Mouse (Mus musculus): ENCODE results near the gene Sp4. TPM values are rescaled to one million over a fixed set of nuclear protein-coding genes. Genes with fewer than 3 reads are reported as not detected.

Gene Sp4
- total and polyA plus RNA-seq, 3 experiments, result 4.2 to 6.6 (median 5.7) TPM

DNA sequence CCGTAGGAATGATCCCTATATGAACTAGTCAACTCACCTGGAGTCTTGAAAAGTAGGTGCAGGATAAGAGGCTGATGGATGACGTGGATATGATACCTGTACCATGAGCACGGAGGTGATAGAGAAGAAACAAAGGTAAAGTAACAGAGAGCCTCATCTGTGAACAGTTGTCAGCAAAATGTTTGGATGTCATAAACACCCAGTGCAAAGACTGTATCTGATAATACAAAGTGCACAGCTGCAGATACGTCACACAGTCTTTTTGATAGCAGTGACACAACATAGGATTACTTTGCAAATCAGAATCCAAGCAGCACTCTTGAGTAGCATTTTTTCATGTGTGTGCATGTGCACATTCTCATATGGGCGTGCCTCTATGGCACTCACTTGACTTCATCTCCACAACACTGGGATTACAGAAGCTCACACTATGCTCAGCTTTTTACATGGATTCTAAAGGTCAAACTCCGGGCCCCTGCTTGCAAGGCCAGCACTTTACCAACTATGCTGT lies 27.6 kb upstream of the Sp4 start:
- Histone ChIP-seq H3K36me3 (replicated peaks in 1 of 2; ENCODE audit: control insufficient read depth in 1 of 2, insufficient read depth in 1 of 2, low read length in 1 of 2) (no peaks in the 10 kb centered on the region), H3K27ac (ENCODE audit: insufficient read depth, low read depth) (no peak overlapping the region), H3K4me3 (replicated peaks in 1 of 3; ENCODE audit: low read depth in 2 of 3, low read length in 2 of 3, poor library complexity in 1 of 3) (no peak overlapping the region), H3K4me1 (ENCODE audit: control insufficient read depth in 1 of 2, insufficient read depth in 2 of 2) (no peaks in the 10 kb centered on the region), H3K4me2 (ENCODE audit: insufficient read depth, low read depth, poor library complexity, severe bottlenecking) (no peak overlapping the region), H3K27me3 (replicated peaks) (no peaks in the 10 kb centered on the region), H3K9me3 (replicated peaks; ENCODE audit: low read length) (no peaks in the 10 kb centered on the region), H3K79me2 (replicated peaks; ENCODE audit: control insufficient read depth, extremely low read depth, insufficient read depth, poor library complexity, severe bottlenecking) (no peaks in the 10 kb centered on the region), H3K9ac (ENCODE audit: insufficient read depth, low read depth) (no peak overlapping the region)
- no peak for DNase-seq (ENCODE audit: extremely low read depth)
- TF ChIP-seq MXI1 (IDR thresholded peaks at IDR 0.05; ENCODE audit: low read depth, low read length) (no peak), SMC3 (IDR thresholded peaks at IDR 0.05; ENCODE audit: low read depth, low read length) (no peak), TBP (conservative IDR thresholded peaks at IDR 0.05; ENCODE audit: low read depth, low read length) (no peak), EP300 (IDR thresholded peaks at IDR 0.05; ENCODE audit: low read length) (no peak), MAX (IDR thresholded peaks at IDR 0.05; ENCODE audit: low read length) (no peak), E2F4 (IDR thresholded peaks at IDR 0.05; ENCODE audit: insufficient replicate concordance, low read depth, low read length) (no peak)
- dilution Hi-C loops (cut with MboI; ENCODE audit: extremely low pct_ligation_motif_present, extremely low pct_unique_long_range_greater_than_20kb, low sequenced_read_pairs), result no loop called here
- in situ Hi-C loops (cut with MboI; ENCODE audit: low pct_ligation_motif_present, low pct_unique_long_range_greater_than_20kb, low sequenced_read_pairs), result no loop called here

- no peak for TF ChIP-seq CHD1 (IDR thresholded peaks at IDR 0.05; ENCODE audit: low read depth, low read length)
- Histone ChIP-seq H3K4me3 (replicated peaks in 1 of 3; ENCODE audit: low read depth in 2 of 3, low read length in 2 of 3, poor library complexity in 1 of 3) (no peak overlapping the region), H3K4me2 (ENCODE audit: insufficient read depth, low read depth, poor library complexity, severe bottlenecking) (no peak overlapping the region), H3K36me3 (replicated peaks in 1 of 2; ENCODE audit: control insufficient read depth in 1 of 2, insufficient read depth in 1 of 2, low read length in 1 of 2) (no peaks in the 10 kb centered on the region), H3K9me3 (replicated peaks; ENCODE audit: low read length) (no peaks in the 10 kb centered on the region), H3K79me2 (replicated peaks; ENCODE audit: control insufficient read depth, extremely low read depth, insufficient read depth, poor library complexity, severe bottlenecking) (no peaks in the 10 kb centered on the region), H3K27me3 (replicated peaks) (no peaks in the 10 kb centered on the region), H3K9ac (ENCODE audit: insufficient read depth, low read depth) (no peak overlapping the region), H3K4me1 (ENCODE audit: control insufficient read depth in 1 of 2, insufficient read depth in 2 of 2) (no peaks in the 10 kb centered on the region), H3K27ac (ENCODE audit: insufficient read depth, low read depth) (no peak overlapping the region)
- DNase-seq (ENCODE audit: extremely low read depth), result no peak
- in situ Hi-C loops (cut with MboI; ENCODE audit: low pct_ligation_motif_present, low pct_unique_long_range_greater_than_20kb, low sequenced_read_pairs), result no loop called here
- dilution Hi-C loops (cut with MboI; ENCODE audit: extremely low pct_ligation_motif_present, extremely low pct_unique_long_range_greater_than_20kb, low sequenced_read_pairs), result no loop called here
Observed at GRCm38 (mm10) chr12:118327566-118327965, 26.3 kb upstream of the Sp4 start.

GRCm38 (mm10) chr12:118326161-118326560 lies 24.9 kb upstream of the Sp4 start:
- no peak overlapping the region for H3K4me2 ChIP-seq (ENCODE audit: insufficient read depth, low read depth, poor library complexity, severe bottlenecking)
- H3K27me3 ChIP-seq (replicated peaks), result no peaks in the 10 kb centered on the region
- dilution Hi-C loops (cut with MboI; ENCODE audit: extremely low pct_ligation_motif_present, extremely low pct_unique_long_range_greater_than_20kb, low sequenced_read_pairs) (no loop called here), in situ Hi-C loops (cut with MboI; ENCODE audit: low pct_ligation_motif_present, low pct_unique_long_range_greater_than_20kb, low sequenced_read_pairs) (no loop called here)
- DNase-seq (ENCODE audit: extremely low read depth), result no peak
- no peaks in the 10 kb centered on the region for H3K36me3 ChIP-seq (replicated peaks in 1 of 2; ENCODE audit: control insufficient read depth in 1 of 2, insufficient read depth in 1 of 2, low read length in 1 of 2)
- no peak overlapping the region for H3K9ac ChIP-seq (ENCODE audit: insufficient read depth, low read depth)
- H3K27ac ChIP-seq (ENCODE audit: insufficient read depth, low read depth), result no peak overlapping the region
- H3K79me2 ChIP-seq (replicated peaks; ENCODE audit: control insufficient read depth, extremely low read depth, insufficient read depth, poor library complexity, severe bottlenecking), result peaks cover 2% of the 10 kb centered on the region; the same call in 1 of the 2 replicates
- TF ChIP-seq ZMIZ1 (IDR thresholded peaks at IDR 0.05; ENCODE audit: low read depth, low read length), result no peak
- TF ChIP-seq PAX5 (IDR thresholded peaks at IDR 0.05; ENCODE audit: low read length), result no peak
- TF ChIP-seq ZNF384 (IDR thresholded peaks at IDR 0.05; ENCODE audit: low read depth, low read length), result no peak
- no peak for TF ChIP-seq E2F4 (IDR thresholded peaks at IDR 0.05; ENCODE audit: insufficient replicate concordance, low read depth, low read length)
- no peak for TF ChIP-seq USF1 (IDR thresholded peaks at IDR 0.05; ENCODE audit: low read depth, low read length)
- no peak for TF ChIP-seq CHD1 (IDR thresholded peaks at IDR 0.05; ENCODE audit: low read depth, low read length)
- TF ChIP-seq SMC3 (IDR thresholded peaks at IDR 0.05; ENCODE audit: low read depth, low read length), result no peak
- no peak for TF ChIP-seq BHLHE40 (IDR thresholded peaks at IDR 0.05; ENCODE audit: low read depth, low read length)
- no peak for TF ChIP-seq GABPA (IDR thresholded peaks at IDR 0.05; ENCODE audit: insufficient replicate concordance, low read depth, low read length)
- TF ChIP-seq MAX (IDR thresholded peaks at IDR 0.05; ENCODE audit: low read length), result no peak
- no peak for TF ChIP-seq JUND (conservative IDR thresholded peaks at IDR 0.05; ENCODE audit: low read depth, low read length)
- TF ChIP-seq TBP (conservative IDR thresholded peaks at IDR 0.05; ENCODE audit: low read depth, low read length), result no peak
- no peak for TF ChIP-seq MAFK (IDR thresholded peaks at IDR 0.05; ENCODE audit: insufficient replicate concordance, low read length)
- TF ChIP-seq EP300 (IDR thresholded peaks at IDR 0.05; ENCODE audit: low read length), result no peak
- H3K4me3 ChIP-seq (replicated peaks in 1 of 3; ENCODE audit: low read depth in 2 of 3, low read length in 2 of 3, poor library complexity in 1 of 3), result no peak overlapping the region
- H3K9me3 ChIP-seq (replicated peaks; ENCODE audit: low read length), result no peaks in the 10 kb centered on the region
- H3K4me1 ChIP-seq (ENCODE audit: control insufficient read depth in 1 of 2, insufficient read depth in 2 of 2), result no peaks in the 10 kb centered on the region
